Mouse (Mus musculus): ENCODE results near the gene Jazf1.

GRCm38 (mm10) chr6:53068875-53069178 is 396 bp upstream of the Jazf1 start:
- TF ChIP-seq JUND (conservative IDR thresholded peaks at IDR 0.05; ENCODE audit: low read depth, low read length) (no peak), POLR2A (IDR thresholded peaks at IDR 0.05; ENCODE audit: low read depth, low read length) (no peak), CTCF (conservative IDR thresholded peaks at IDR 0.05 in 1 of 2, IDR thresholded peaks at IDR 0.05 in 1 of 2; ENCODE audit: low read depth in 2 of 2, low read length in 2 of 2) (no peak), POLR2AphosphoS2 (IDR thresholded peaks at IDR 0.05; ENCODE audit: low read depth, low read length) (no peak), MAX (IDR thresholded peaks at IDR 0.05; ENCODE audit: low read length) (no peak), NRF1 (IDR thresholded peaks at IDR 0.05; ENCODE audit: low read depth, low read length) (no peak), RAD21 (IDR thresholded peaks at IDR 0.05; ENCODE audit: low read depth, low read length) (no peak), MAZ (IDR thresholded peaks at IDR 0.05; ENCODE audit: low read depth, low read length) (no peak), CHD2 (IDR thresholded peaks at IDR 0.05; ENCODE audit: low read length) (no peak), CHD1 (IDR thresholded peaks at IDR 0.05; ENCODE audit: low read depth, low read length) (no peak), JUN (IDR thresholded peaks at IDR 0.05; ENCODE audit: insufficient read depth, low read depth, low read length) (no peak), EP300 (IDR thresholded peaks at IDR 0.05; ENCODE audit: low read length) (no peak), E2F4 (IDR thresholded peaks at IDR 0.05; ENCODE audit: insufficient replicate concordance, low read depth, low read length) (no peak), USF2 (conservative IDR thresholded peaks at IDR 0.05; ENCODE audit: low read depth, low read length) (no peak)
